In genomic region chr2:90917233-90917998, GRCm38 (mm10) we compare ENCODE assay signal across 8 mouse cellular contexts. TPM values are rescaled to one million over a fixed set of nuclear protein-coding genes. Genes with fewer than 3 reads are reported as not detected.
A peak's percentile ranks its signal among the peaks of the same experiment; 100 is the strongest.
DNase-seq lines count a peak whose midpoint lies in the region; ATAC-seq and TF ChIP-seq lines count a peak whose summit lies in the region.

No protein-coding gene starts in this region.

- WGBS in hindbrain, embryonic 16.5 days = under 1% methylated on average over 58 of the region's 73 CpGs
- WGBS in midbrain, embryonic 10.5 days = under 1% methylated on average over 73 of the region's 73 CpGs

- H3K27me3 ChIP-seq in hindbrain, embryonic 16.5 days (replicated peaks; ENCODE audit: control insufficient read depth, insufficient read depth, low read length) = no peaks in the 10 kb centered on the region
- no peaks in the 10 kb centered on the region for H3K27me3 ChIP-seq in midbrain, embryonic 10.5 days (ENCODE audit: low read depth, poor library complexity, severe bottlenecking)

- H3K9me3 ChIP-seq in hindbrain, embryonic 16.5 days (ENCODE audit: control insufficient read depth, low read length) = no peaks in the 10 kb centered on the region
- no peaks in the 10 kb centered on the region for H3K9me3 ChIP-seq in midbrain, embryonic 10.5 days (replicated peaks)

- intact Hi-C loops in gastrocnemius, adult 2 months (cut with DNase I) = no loop called here
- intact Hi-C loops in left cerebral cortex, postnatal 4 days (cut with DNase I) = no loop called here

- peak overlapping the region; percentile 67 for H3K4me2 ChIP-seq in hindbrain, embryonic 16.5 days (ENCODE audit: low read length)

- H3K4me3 ChIP-seq in gastrocnemius, adult 2 months = peak overlapping the region; percentile 89
- peak overlapping the region; percentile 64 for H3K4me3 ChIP-seq in hindbrain, embryonic 16.5 days (ENCODE audit: low read length)
- peak overlapping the region; percentile 80 for H3K4me3 ChIP-seq in midbrain, embryonic 10.5 days

- peaks cover 5% of the 10 kb centered on the region; the same call in 1 of the 2 replicates for H3K36me3 ChIP-seq in hindbrain, embryonic 16.5 days (ENCODE audit: control insufficient read depth, insufficient read depth, low read length)
- H3K36me3 ChIP-seq in midbrain, embryonic 10.5 days = peaks cover 27% of the 10 kb centered on the region

- TF ChIP-seq CTCF in gastrocnemius, adult 2 months (IDR thresholded peaks at IDR 0.05) = peak; percentile 35

- peak overlapping the region; percentile 98 for H3K27ac ChIP-seq in gastrocnemius, adult 2 months
- peak overlapping the region; percentile 91 for H3K27ac ChIP-seq in hindbrain, embryonic 16.5 days (ENCODE audit: low read depth, low read length)
- peak overlapping the region; percentile 98 for H3K27ac ChIP-seq in midbrain, embryonic 10.5 days (replicated peaks)

- DNase-seq in adipocyte (ENCODE audit: low spot score) = peak; percentile 66
- DNase-seq in cerebellum, postnatal 4 days (ENCODE audit: low spot score in 2 of 2) = peak; percentile 49 to 72
- DNase-seq in gastrocnemius, adult 2 months = peak; percentile 94
- DNase-seq in left cerebral cortex, postnatal 4 days = peak; percentile 73
- peak; percentile 82 for DNase-seq in midbrain, embryonic 10.5 days (ENCODE audit: low spot score)
- peak; percentile 62 for DNase-seq in right cerebral cortex, postnatal 4 days
- peak; percentile 80 for DNase-seq in yolk sac, embryonic 10.5 days (ENCODE audit: low spot score)

- ATAC-seq in hindbrain, embryonic 16.5 days = peak; percentile 85

- H3K4me1 ChIP-seq in hindbrain, embryonic 16.5 days (ENCODE audit: control insufficient read depth, insufficient read depth, low read depth, low read length) = peaks cover 22% of the 10 kb centered on the region
- peaks cover 35% of the 10 kb centered on the region for H3K4me1 ChIP-seq in midbrain, embryonic 10.5 days

- peak overlapping the region; percentile 94 for H3K9ac ChIP-seq in hindbrain, embryonic 16.5 days (ENCODE audit: low read depth, low read length)

RNA-seq across cellular contexts. Expression of gene Ndufs3, which starts 12.8 kb away (rescaled TPM):
- 100 to 1,000 TPM; 460 to 625 TPM for total RNA-seq in gastrocnemius, adult 2 months (2021)
- polyA plus RNA-seq in hindbrain, embryonic 16.5 days (2015; fragmentation: Nextera tagmentation; extraction: Ambion mirVana) = 221 and 244 TPM in 2 replicates
- total RNA-seq in left cerebral cortex, postnatal 4 days (2021) = 100 to 1,000 TPM; 158 to 162 TPM
- 194 and 199 TPM in 2 replicates for polyA plus RNA-seq in midbrain, embryonic 10.5 days (2016; fragmentation: Nextera tagmentation; extraction: Ambion mirVana)

RNA-seq across cellular contexts. Expression of gene Kbtbd4, which starts 12.9 kb away (rescaled TPM):
- 10 to 100 TPM; 18.5 to 20.6 TPM for total RNA-seq in gastrocnemius, adult 2 months (2021)
- polyA plus RNA-seq in hindbrain, embryonic 16.5 days (2015; fragmentation: Nextera tagmentation; extraction: Ambion mirVana) = 56.7 and 61.4 TPM in 2 replicates
- 10 to 100 TPM; 37.5 to 43.6 TPM for total RNA-seq in left cerebral cortex, postnatal 4 days (2021)
- 57.8 and 58.6 TPM in 2 replicates for polyA plus RNA-seq in midbrain, embryonic 10.5 days (2016; fragmentation: Nextera tagmentation; extraction: Ambion mirVana)

RNA-seq across cellular contexts. Expression of gene Celf1, which starts 22.8 kb away (rescaled TPM):
- total RNA-seq in gastrocnemius, adult 2 months (2021) = 10 to 100 TPM; 59.5 to 62.3 TPM
- polyA plus RNA-seq in hindbrain, embryonic 16.5 days (2015; fragmentation: Nextera tagmentation; extraction: Ambion mirVana) = 81.9 and 95.3 TPM in 2 replicates
- total RNA-seq in left cerebral cortex, postnatal 4 days (2021) = 100 to 1,000 TPM; 133 to 142 TPM
- 148 and 158 TPM in 2 replicates for polyA plus RNA-seq in midbrain, embryonic 10.5 days (2016; fragmentation: Nextera tagmentation; extraction: Ambion mirVana)

RNA-seq across cellular contexts. Expression of gene C1qtnf4, which starts 31.8 kb away (rescaled TPM):
- total RNA-seq in gastrocnemius, adult 2 months (2021) = 1 to 10 TPM; 4.3 to 6.1 TPM
- 19.8 and 26.6 TPM in 2 replicates for polyA plus RNA-seq in hindbrain, embryonic 16.5 days (2015; fragmentation: Nextera tagmentation; extraction: Ambion mirVana)
- total RNA-seq in left cerebral cortex, postnatal 4 days (2021) = 100 to 1,000 TPM; 143 TPM
- 2.3 and 3.8 TPM in 2 replicates for polyA plus RNA-seq in midbrain, embryonic 10.5 days (2016; fragmentation: Nextera tagmentation; extraction: Ambion mirVana)

Comparison
In these comparisons a context has a peak if more than half of its experiments do, and no peak if none do; other contexts are left out.
1. Peak in every context shown above with its lines: DNase-seq, ATAC-seq, H3K4me3 ChIP-seq and H3K27ac ChIP-seq.